Mouse (Mus musculus) lung, postnatal 0 days (tissue): ENCODE data around the gene Mea1. TPM values are rescaled to one million over a fixed set of nuclear protein-coding genes. Genes with fewer than 3 reads are reported as not detected.
A peak's percentile ranks its signal among the peaks of the same experiment; 100 is the strongest.

Experiments
- ATAC-seq: fragments of 200-750 bp; cut with Nextera tagmentation; 2 replicates; pipeline ENCODE4 v1.8.0; 2017; ENCODE audit warnings: moderate library complexity
- DNase-seq: peaks from one replicate; pipeline ENCODE4 v3.0.0-alpha.2; 2016; ENCODE audit warnings: low spot score
- H3K27ac ChIP-seq: fragments of 300-500 bp; sonication (generic); 2 replicates; pipeline ENCODE4 v1.5.1; 2014; ENCODE audit warnings: antibody characterized with exemption, mild to moderate bottlenecking, low read length, mixed read lengths
- H3K27me3 ChIP-seq: fragments of 300-500 bp; sonication (generic); replicated peaks from 2 replicates; pipeline ENCODE4 v1.6.1; 2014; ENCODE audit warnings: low read length, mixed read lengths; ENCODE audit not compliant: insufficient read depth
- H3K36me3 ChIP-seq: fragments of 300-500 bp; sonication (generic); 2 replicates; pipeline ENCODE4 v1.6.1; 2014; ENCODE audit warnings: low read length, mixed read lengths; ENCODE audit not compliant: insufficient read depth
- H3K4me1 ChIP-seq: fragments of 300-500 bp; sonication (generic); 2 replicates; pipeline ENCODE4 v1.6.1; 2014; ENCODE audit warnings: antibody characterized with exemption, low read depth, low read length, mixed read lengths; ENCODE audit not compliant: insufficient read depth
- H3K4me2 ChIP-seq: fragments of 300-500 bp; sonication (generic); replicated peaks from 2 replicates; pipeline ENCODE4 v1.6.1; 2014; ENCODE audit warnings: low read depth, mild to moderate bottlenecking, low read length, moderate library complexity, mixed read lengths
- H3K4me3 ChIP-seq: fragments of 300-500 bp; sonication (generic); 2 replicates; pipeline ENCODE4 v1.5.1; 2014; ENCODE audit warnings: low read depth, low read length
- H3K9ac ChIP-seq: fragments of 300-500 bp; sonication (generic); replicated peaks from 2 replicates; pipeline ENCODE4 v1.6.1; 2014; ENCODE audit warnings: low read depth, mild to moderate bottlenecking
- H3K9me3 ChIP-seq: fragments of 300-500 bp; sonication (generic); 2 replicates; pipeline ENCODE4 v1.6.1; 2016; ENCODE audit warnings: low read length, mixed read lengths
- CTCF ChIP-seq: IDR thresholded peaks from 2 replicates; pipeline ENCODE4 v1.5.1; 2016; ENCODE audit warnings: antibody characterized with exemption, mild to moderate bottlenecking
- EP300 ChIP-seq: IDR thresholded peaks from 2 replicates; pipeline ENCODE4 v1.6.1; 2016; ENCODE audit warnings: antibody characterized with exemption, mild to moderate bottlenecking, control low read depth
- WGBS: fragments of 180-500 bp; shearing (Covaris S2); extraction: QIAGEN DNeasy Blood & Tissue Kit; methylation state at CpG from one replicate; pipeline ENCODE4 v1.1.7; 2014; 5-methylcytosine and 5-hydroxymethylcytosine counted together
- polyA plus RNA-seq: library from polyadenylated mRNA; unstranded; fragments of >200 nt; fragmentation: Nextera tagmentation; extraction: Ambion mirVana; gene quantifications from 2 replicates; pipeline ENCODE4 v1.2.1, GENCODE M21; 2015

Mea1 gene
- polyA plus RNA-seq, 1 experiment from 2014 or later = 114 TPM

GRCm38 (mm10) chr17:46714756-46715481, 36.3 kb downstream of the Mea1 start:
- 90% methylated on average over 11 of the region's 11 CpGs for WGBS
- Histone ChIP-seq H3K27ac (no peak overlapping the region), H3K4me2 (no peak overlapping the region), H3K4me3 (no peak overlapping the region), H3K9ac (no peak overlapping the region), H3K9me3 (no peaks in the 10 kb centered on the region), H3K4me1 (peaks cover 12% of the 10 kb centered on the region; the same call in 1 of the 2 replicates), H3K36me3 (0 out of 2 replicates have a peak, but pooled peaks cover 4% of the 10 kb centered on the region), H3K27me3 (no peaks in the 10 kb centered on the region)
- ATAC-seq = no peak
- TF ChIP-seq CTCF (peak; percentile 23; the same call in 1 of the 2 replicates), EP300 (no peak)
- no peak for DNase-seq

- Histone ChIP-seq H3K9me3 (no peaks in the 10 kb centered on the region), H3K4me1 (no peaks in the 10 kb centered on the region), H3K4me3 (no peak overlapping the region), H3K27me3 (no peaks in the 10 kb centered on the region), H3K9ac (no peak overlapping the region), H3K4me2 (no peak overlapping the region), H3K27ac (no peak overlapping the region), H3K36me3 (peaks cover 10% of the 10 kb centered on the region)
- DNase-seq (no peak), ATAC-seq (no peak)
- TF ChIP-seq EP300 = no peak
- no peak for TF ChIP-seq CTCF
- WGBS = 84% methylated on average over 7 of the region's 7 CpGs
Observed at GRCm38 (mm10) chr17:46721077-46721476, 42.5 kb downstream of the Mea1 start.

- 0 out of 2 replicates have a peak, but pooled peaks cover 3% of the 10 kb centered on the region for H3K4me1 ChIP-seq
- peaks cover 10% of the 10 kb centered on the region for H3K36me3 ChIP-seq
- H3K4me3 ChIP-seq = no peak overlapping the region
- H3K9me3 ChIP-seq = no peaks in the 10 kb centered on the region
- H3K9ac ChIP-seq = no peak overlapping the region
- WGBS = 75% methylated on average over 17 of the region's 20 CpGs
- H3K27ac ChIP-seq = no peak overlapping the region
- DNase-seq (no peak), ATAC-seq (no peak)
- TF ChIP-seq CTCF (no peak), EP300 (no peak)
- H3K4me2 ChIP-seq = no peak overlapping the region
- no peaks in the 10 kb centered on the region for H3K27me3 ChIP-seq
Observed at GRCm38 (mm10) chr17:46724477-46725084, 46.0 kb downstream of the Mea1 start.

GRCm38 (mm10) chr17:46725273-46725672, 46.7 kb downstream of the Mea1 start:
- no peak overlapping the region for H3K4me3 ChIP-seq
- H3K4me1 ChIP-seq = 0 out of 2 replicates have a peak, but pooled peaks cover 3% of the 10 kb centered on the region
- no peaks in the 10 kb centered on the region for H3K27me3 ChIP-seq
- TF ChIP-seq CTCF (peak; percentile 74), EP300 (no peak)
- no peaks in the 10 kb centered on the region for H3K9me3 ChIP-seq
- ATAC-seq (0 out of 2 replicates have a peak, but pooled peaks have one; percentile 3), DNase-seq (peak; percentile 66)
- no peak overlapping the region for H3K4me2 ChIP-seq
- H3K36me3 ChIP-seq = peaks cover 10% of the 10 kb centered on the region
- no peak overlapping the region for H3K9ac ChIP-seq
- 64% methylated on average over 9 of the region's 9 CpGs for WGBS
- no peak overlapping the region for H3K27ac ChIP-seq

- 88% methylated on average over 26 of the region's 26 CpGs for WGBS
- H3K4me2 ChIP-seq = no peak overlapping the region
- no peak for ATAC-seq
- DNase-seq = no peak
- H3K4me3 ChIP-seq = no peak overlapping the region
- 0 out of 2 replicates have a peak, but pooled peaks cover 3% of the 10 kb centered on the region for H3K4me1 ChIP-seq
- TF ChIP-seq CTCF (no peak), EP300 (no peak)
- no peak overlapping the region for H3K9ac ChIP-seq
- H3K27ac ChIP-seq = no peak overlapping the region
- no peaks in the 10 kb centered on the region for H3K27me3 ChIP-seq
- peaks cover 10% of the 10 kb centered on the region for H3K36me3 ChIP-seq
- H3K9me3 ChIP-seq = no peaks in the 10 kb centered on the region
Observed at GRCm38 (mm10) chr17:46725731-46726645, 47.4 kb downstream of the Mea1 start.

- Histone ChIP-seq H3K27me3 (no peaks in the 10 kb centered on the region), H3K9ac (no peak overlapping the region), H3K4me2 (no peak overlapping the region), H3K4me3 (no peak overlapping the region), H3K4me1 (0 out of 2 replicates have a peak, but pooled peaks cover 3% of the 10 kb centered on the region), H3K27ac (no peak overlapping the region), H3K36me3 (no peaks in the 10 kb centered on the region; the same call in 1 of the 2 replicates), H3K9me3 (no peaks in the 10 kb centered on the region)
- no peak for DNase-seq
- no peak for ATAC-seq
- TF ChIP-seq EP300 (no peak), CTCF (no peak)
- 88% methylated on average over 11 of the region's 11 CpGs for WGBS
Observed at GRCm38 (mm10) chr17:46727271-46727670, 48.7 kb downstream of the Mea1 start.
